Mouse (Mus musculus): ENCODE results near the gene Trp53rka. TPM values are rescaled to one million over a fixed set of nuclear protein-coding genes. Genes with fewer than 3 reads are reported as not detected.
"Not testable (repeated sequence)": the region's sequence is repeated elsewhere in the genome, so short reads cannot be mapped to it uniquely, and the experiment has no call there.

The Trp53rka gene
- polyA plus RNA-seq, 1 experiment from 2014 or later, result 8.8 TPM

GRCm38 (mm10) chr2:165512870-165513600 lies 19.9 kb upstream of the Trp53rka start:
- Histone ChIP-seq H3K4me3 (ENCODE audit: low read depth, low read length) (no peak overlapping the region), H3K4me2 (ENCODE audit: low read depth, low read length) (no peak overlapping the region), H3K36me3 (replicated peaks; ENCODE audit: insufficient read depth, low read length) (no peaks in the 10 kb centered on the region), H3K9me3 (ENCODE audit: low read length) (no peaks in the 10 kb centered on the region), H3K27me3 (ENCODE audit: insufficient read depth, low read length) (no peaks in the 10 kb centered on the region), H3K27ac (ENCODE audit: low read depth) (no peak overlapping the region), H3K9ac (replicated peaks) (no peak overlapping the region), H3K4me1 (ENCODE audit: insufficient read depth) (no peaks in the 10 kb centered on the region)
- peak; percentile 73 for DNase-seq
- peak; percentile 67 for ATAC-seq
- 40% methylated on average over 11 of the region's 11 CpGs for WGBS (ENCODE audit: insufficient replicate concordance)
- TF ChIP-seq CTCF (IDR thresholded peaks at IDR 0.05; ENCODE audit: low read depth) (no peak), EP300 (IDR thresholded peaks at IDR 0.05; ENCODE audit: low read depth) (no peak)

GRCm38 (mm10) chr2:165512426-165512825 lies 19.3 kb upstream of the Trp53rka start:
- Histone ChIP-seq H3K9ac (replicated peaks) (no peak overlapping the region), H3K27me3 (ENCODE audit: insufficient read depth, low read length) (no peaks in the 10 kb centered on the region), H3K4me2 (ENCODE audit: low read depth, low read length) (no peak overlapping the region), H3K4me1 (ENCODE audit: insufficient read depth) (no peaks in the 10 kb centered on the region), H3K27ac (ENCODE audit: low read depth) (no peak overlapping the region), H3K9me3 (ENCODE audit: low read length) (no peaks in the 10 kb centered on the region), H3K4me3 (ENCODE audit: low read depth, low read length) (no peak overlapping the region), H3K36me3 (replicated peaks; ENCODE audit: insufficient read depth, low read length) (no peaks in the 10 kb centered on the region)
- WGBS (ENCODE audit: insufficient replicate concordance), result 49% methylated on average over 7 of the region's 7 CpGs
- ATAC-seq (no peak), DNase-seq (no peak)
- no peak for TF ChIP-seq CTCF (IDR thresholded peaks at IDR 0.05; ENCODE audit: low read depth)
- no peak for TF ChIP-seq EP300 (IDR thresholded peaks at IDR 0.05; ENCODE audit: low read depth)

GRCm38 (mm10) chr2:165511530-165511929 lies 18.4 kb upstream of the Trp53rka start:
- H3K4me2 ChIP-seq (ENCODE audit: low read depth, low read length); DNase-seq; H3K27ac ChIP-seq (ENCODE audit: low read depth); H3K9me3 ChIP-seq (ENCODE audit: low read length); H3K4me3 ChIP-seq (ENCODE audit: low read depth, low read length); H3K9ac ChIP-seq (replicated peaks); H3K36me3 ChIP-seq (replicated peaks; ENCODE audit: insufficient read depth, low read length); ATAC-seq; H3K4me1 ChIP-seq (ENCODE audit: insufficient read depth); H3K27me3 ChIP-seq (ENCODE audit: insufficient read depth, low read length): not testable (repeated sequence)
- 82% methylated on average over 4 of the region's 4 CpGs for WGBS (ENCODE audit: insufficient replicate concordance)

GRCm38 (mm10) chr2:165510914-165511458 lies 17.9 kb upstream of the Trp53rka start:
- not testable (repeated sequence) for H3K36me3 ChIP-seq (replicated peaks; ENCODE audit: insufficient read depth, low read length); H3K4me1 ChIP-seq (ENCODE audit: insufficient read depth); DNase-seq; H3K27me3 ChIP-seq (ENCODE audit: insufficient read depth, low read length); H3K4me3 ChIP-seq (ENCODE audit: low read depth, low read length); H3K4me2 ChIP-seq (ENCODE audit: low read depth, low read length); ATAC-seq; H3K27ac ChIP-seq (ENCODE audit: low read depth); H3K9me3 ChIP-seq (ENCODE audit: low read length); H3K9ac ChIP-seq (replicated peaks)
- 71% methylated on average over 2 of the region's 2 CpGs for WGBS (ENCODE audit: insufficient replicate concordance)

GRCm38 (mm10) chr2:165510466-165510865 lies 17.3 kb upstream of the Trp53rka start:
- no peaks in the 10 kb centered on the region for H3K36me3 ChIP-seq (replicated peaks; ENCODE audit: insufficient read depth, low read length)
- WGBS (ENCODE audit: insufficient replicate concordance), result 65% methylated on average over 5 of the region's 5 CpGs
- H3K4me3 ChIP-seq (ENCODE audit: low read depth, low read length), result no peak overlapping the region
- H3K9me3 ChIP-seq (ENCODE audit: low read length), result no peaks in the 10 kb centered on the region
- no peak overlapping the region for H3K27ac ChIP-seq (ENCODE audit: low read depth)
- DNase-seq, result no peak
- no peak for TF ChIP-seq CTCF (IDR thresholded peaks at IDR 0.05; ENCODE audit: low read depth)
- no peak for TF ChIP-seq EP300 (IDR thresholded peaks at IDR 0.05; ENCODE audit: low read depth)
- H3K27me3 ChIP-seq (ENCODE audit: insufficient read depth, low read length), result no peaks in the 10 kb centered on the region
- H3K4me2 ChIP-seq (ENCODE audit: low read depth, low read length), result no peak overlapping the region
- no peaks in the 10 kb centered on the region for H3K4me1 ChIP-seq (ENCODE audit: insufficient read depth)
- ATAC-seq, result no peak
- no peak overlapping the region for H3K9ac ChIP-seq (replicated peaks)

- Histone ChIP-seq H3K4me3 (ENCODE audit: low read depth, low read length) (no peak overlapping the region), H3K36me3 (replicated peaks; ENCODE audit: insufficient read depth, low read length) (no peaks in the 10 kb centered on the region), H3K9ac (replicated peaks) (no peak overlapping the region), H3K9me3 (ENCODE audit: low read length) (no peaks in the 10 kb centered on the region), H3K27me3 (ENCODE audit: insufficient read depth, low read length) (no peaks in the 10 kb centered on the region), H3K4me1 (ENCODE audit: insufficient read depth) (no peaks in the 10 kb centered on the region), H3K4me2 (ENCODE audit: low read depth, low read length) (no peak overlapping the region), H3K27ac (ENCODE audit: low read depth) (no peak overlapping the region)
- ATAC-seq (no peak), DNase-seq (no peak)
- WGBS (ENCODE audit: insufficient replicate concordance), result 61% methylated on average over 9 of the region's 9 CpGs
- TF ChIP-seq CTCF (IDR thresholded peaks at IDR 0.05; ENCODE audit: low read depth) (no peak), EP300 (IDR thresholded peaks at IDR 0.05; ENCODE audit: low read depth) (no peak)
Measured at GRCm38 (mm10) chr2:165509686-165510085, 16.6 kb upstream of the Trp53rka start.
